Mouse (Mus musculus) testis, adult 2 months (tissue): ENCODE data around the gene Cxcl17.

Experiments used
- CTCF ChIP-seq: fragments of 200-500 bp; IDR thresholded peaks from 2 replicates; pipeline ENCODE4 v1.5.1; 2012; ENCODE audit warnings: low read depth, mild to moderate bottlenecking, inconsistent platforms, low read length, moderate library complexity; ENCODE audit not compliant: control insufficient read depth, insufficient read depth, insufficient replicate concordance
- POLR2A ChIP-seq: fragments of 200-500 bp; IDR thresholded peaks from 2 replicates; pipeline ENCODE4 v1.6.1; 2012; ENCODE audit warnings: low read depth, mild to moderate bottlenecking, inconsistent platforms, low read length, moderate library complexity; ENCODE audit not compliant: control insufficient read depth

DNA sequence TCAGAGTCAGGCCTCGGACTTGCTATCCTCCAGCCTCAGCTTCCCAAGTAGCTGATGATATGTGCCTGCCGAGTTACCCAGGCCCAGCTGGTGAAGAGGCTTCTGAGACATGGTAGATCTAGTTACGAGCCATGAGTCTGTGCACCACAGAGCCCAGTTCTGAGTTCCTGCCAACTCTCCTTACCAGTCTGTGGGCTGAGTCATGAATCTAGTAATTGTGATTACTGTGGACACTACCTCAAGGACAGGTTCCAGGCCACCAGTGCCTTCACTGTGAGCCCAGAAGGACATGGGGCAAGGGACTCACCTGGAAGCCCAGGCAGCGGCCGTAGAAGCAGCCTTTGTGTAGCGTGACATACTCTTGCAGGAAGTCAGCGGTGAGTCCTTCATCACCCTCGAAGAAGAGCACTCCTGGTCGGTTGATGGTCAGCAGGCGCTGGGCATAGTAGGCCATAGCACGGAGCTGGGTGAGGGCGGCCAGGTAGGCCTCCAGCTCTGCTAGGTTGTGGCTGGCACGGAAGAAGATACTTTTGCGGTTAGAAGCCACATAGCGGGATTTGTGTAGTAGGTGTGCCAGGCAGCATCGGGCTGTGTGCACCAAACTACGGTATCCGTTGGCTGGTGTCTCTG is 24.8 kb downstream of the Cxcl17 start:
- TF ChIP-seq POLR2A (no peak), CTCF (no peak)
